Mouse (Mus musculus): ENCODE measurements around the gene Ubqln3.

DNA sequence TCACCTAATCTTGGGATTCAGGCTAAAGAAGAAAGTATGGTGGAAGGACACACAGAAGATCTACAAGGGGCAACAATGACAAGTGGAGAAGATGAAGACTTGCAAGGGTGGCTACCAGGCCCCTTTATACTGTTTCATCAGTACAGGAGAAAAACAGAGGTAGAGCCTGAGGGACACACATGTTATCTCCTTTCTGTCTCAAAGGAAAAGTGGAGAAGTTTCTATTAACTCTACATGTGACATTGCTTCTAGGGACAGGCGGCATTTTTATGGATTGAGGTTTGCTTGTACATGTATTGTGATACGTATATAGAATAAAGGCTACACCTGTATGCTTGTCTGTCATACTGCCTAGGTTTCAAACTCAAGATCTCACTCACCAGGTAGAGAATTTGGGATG is 40.2 kb upstream of the Ubqln3 start, which contains the start of gene Olfr648:
- TF ChIP-seq CTCF (IDR thresholded peaks at IDR 0.05; ENCODE audit: extremely low read depth, insufficient read depth, insufficient read length, insufficient replicate concordance) (no peak), POLR2A (IDR thresholded peaks at IDR 0.05; ENCODE audit: low read depth, low read length) (no peak)
